Mouse (Mus musculus): ENCODE results near the gene Spag6. TPM values are rescaled to one million over a fixed set of nuclear protein-coding genes. Genes with fewer than 3 reads are reported as not detected.

Gene Spag6
- total RNA-seq, 2 experiments from 2014 or later = 0.22 to 0.64 TPM

GRCm38 (mm10) chr2:18799265-18799965 lies 105.6 kb downstream of the Spag6 start:
- intact Hi-C loops (cut with DNase I) = no loop called here
- DNase-seq = no peak

Other genes starting within 250 kb of the Spag6 start
- gene Commd3, start 21.6 kb upstream of the Spag6 start, total RNA-seq (2021) = 100 to 1,000 TPM; 135 to 156 TPM
- 10 to 100 TPM; 71.1 to 72.8 TPM for gene Bmi1, start 17.0 kb upstream of the Spag6 start, total RNA-seq (2021)

All from left cerebral cortex, postnatal 4 days (tissue).